Mouse (Mus musculus): Measurements from ENCODE around the gene Adora3. TPM values are rescaled to one million over a fixed set of nuclear protein-coding genes. Genes with fewer than 3 reads are reported as not detected.

Adora3 gene
- total and polyA plus RNA-seq, 2 experiments from 2014 or later: 0.16 to 0.18 TPM

GRCm38 (mm10) chr3:105893941-105894391, 23.3 kb downstream of the Adora3 start:
- no peak overlapping the region for H3K9ac ChIP-seq (replicated peaks; ENCODE audit: low read length)
- no peaks in the 10 kb centered on the region for H3K36me3 ChIP-seq (ENCODE audit: insufficient read depth, low read length)
- no peak for DNase-seq (ENCODE audit: low spot score)
- no peak overlapping the region for H3K4me3 ChIP-seq (ENCODE audit: low read length)
- H3K4me1 ChIP-seq (ENCODE audit: insufficient read depth, low read length): peaks cover 3% of the 10 kb centered on the region; the same call in 1 of the 2 replicates
- no peaks in the 10 kb centered on the region for H3K27me3 ChIP-seq (ENCODE audit: insufficient read depth, low read length)
- ATAC-seq: no peak
- no peak overlapping the region for H3K27ac ChIP-seq
- 61% methylated on average over 6 of the region's 6 CpGs for WGBS
- H3K4me2 ChIP-seq (ENCODE audit: low read depth, low read length): no peak overlapping the region
- H3K9me3 ChIP-seq (ENCODE audit: low read length): no peaks in the 10 kb centered on the region
- TF ChIP-seq CTCF (IDR thresholded peaks at IDR 0.05; ENCODE audit: low read depth): no peak

- peak; percentile 62 for TF ChIP-seq CTCF (IDR thresholded peaks at IDR 0.05; ENCODE audit: low read depth)
- no peaks in the 10 kb centered on the region for H3K9me3 ChIP-seq (ENCODE audit: low read length)
- H3K27me3 ChIP-seq (ENCODE audit: insufficient read depth, low read length): no peaks in the 10 kb centered on the region
- peak; percentile 21; the same call in 1 of the 2 replicates for ATAC-seq
- peaks cover 3% of the 10 kb centered on the region; the same call in 1 of the 2 replicates for H3K4me1 ChIP-seq (ENCODE audit: insufficient read depth, low read length)
- H3K9ac ChIP-seq (replicated peaks; ENCODE audit: low read length): no peak overlapping the region
- H3K4me3 ChIP-seq (ENCODE audit: low read length): no peak overlapping the region
- no peak overlapping the region for H3K4me2 ChIP-seq (ENCODE audit: low read depth, low read length)
- H3K36me3 ChIP-seq (ENCODE audit: insufficient read depth, low read length): no peaks in the 10 kb centered on the region
- 75% methylated on average over 23 of the region's 23 CpGs for WGBS
- peak; percentile 60 for DNase-seq (ENCODE audit: low spot score)
- no peak overlapping the region for H3K27ac ChIP-seq
Measured at GRCm38 (mm10) chr3:105894601-105895592, 24.2 kb downstream of the Adora3 start.

- Histone ChIP-seq H3K27ac (no peak overlapping the region), H3K9me3 (ENCODE audit: low read length) (no peaks in the 10 kb centered on the region), H3K4me3 (ENCODE audit: low read length) (no peak overlapping the region), H3K27me3 (ENCODE audit: insufficient read depth, low read length) (no peaks in the 10 kb centered on the region), H3K4me1 (ENCODE audit: insufficient read depth, low read length) (peaks cover 3% of the 10 kb centered on the region; the same call in 1 of the 2 replicates), H3K4me2 (ENCODE audit: low read depth, low read length) (no peak overlapping the region), H3K9ac (replicated peaks; ENCODE audit: low read length) (no peak overlapping the region), H3K36me3 (ENCODE audit: insufficient read depth, low read length) (no peaks in the 10 kb centered on the region)
- DNase-seq (ENCODE audit: low spot score) (no peak), ATAC-seq (no peak)
- TF ChIP-seq CTCF (IDR thresholded peaks at IDR 0.05; ENCODE audit: low read depth): no peak
- 81% methylated on average over 3 of the region's 3 CpGs for WGBS
Measured at GRCm38 (mm10) chr3:105896811-105897210, 26.2 kb downstream of the Adora3 start.

GRCm38 (mm10) chr3:105898325-105898724, 27.7 kb downstream of the Adora3 start:
- no peak overlapping the region for H3K9ac ChIP-seq (replicated peaks; ENCODE audit: low read length)
- H3K4me3 ChIP-seq (ENCODE audit: low read length): no peak overlapping the region
- H3K4me2 ChIP-seq (ENCODE audit: low read depth, low read length): no peak overlapping the region
- no peaks in the 10 kb centered on the region for H3K27me3 ChIP-seq (ENCODE audit: insufficient read depth, low read length)
- H3K4me1 ChIP-seq (ENCODE audit: insufficient read depth, low read length): peaks cover 3% of the 10 kb centered on the region; the same call in 1 of the 2 replicates
- WGBS: 77% methylated on average over 2 of the region's 2 CpGs
- no peak for DNase-seq (ENCODE audit: low spot score)
- H3K9me3 ChIP-seq (ENCODE audit: low read length): no peaks in the 10 kb centered on the region
- no peaks in the 10 kb centered on the region for H3K36me3 ChIP-seq (ENCODE audit: insufficient read depth, low read length)
- TF ChIP-seq CTCF (IDR thresholded peaks at IDR 0.05; ENCODE audit: low read depth): no peak
- ATAC-seq: no peak
- H3K27ac ChIP-seq: no peak overlapping the region

- H3K27ac ChIP-seq: no peak overlapping the region
- DNase-seq (ENCODE audit: low spot score) (no peak), ATAC-seq (no peak)
- H3K4me2 ChIP-seq (ENCODE audit: low read depth, low read length): no peak overlapping the region
- no peaks in the 10 kb centered on the region for H3K36me3 ChIP-seq (ENCODE audit: insufficient read depth, low read length)
- peaks cover 3% of the 10 kb centered on the region; the same call in 1 of the 2 replicates for H3K4me1 ChIP-seq (ENCODE audit: insufficient read depth, low read length)
- no peak overlapping the region for H3K4me3 ChIP-seq (ENCODE audit: low read length)
- no peaks in the 10 kb centered on the region for H3K9me3 ChIP-seq (ENCODE audit: low read length)
- no peaks in the 10 kb centered on the region for H3K27me3 ChIP-seq (ENCODE audit: insufficient read depth, low read length)
- TF ChIP-seq CTCF (IDR thresholded peaks at IDR 0.05; ENCODE audit: low read depth): no peak
- H3K9ac ChIP-seq (replicated peaks; ENCODE audit: low read length): no peak overlapping the region
- 94% methylated on average over 11 of the region's 11 CpGs for WGBS
Measured at GRCm38 (mm10) chr3:105898861-105899260, 28.2 kb downstream of the Adora3 start.

- DNase-seq (ENCODE audit: low spot score) (peak; percentile 89), ATAC-seq (peak; percentile 82)
- 43% methylated on average over 8 of the region's 8 CpGs for WGBS
- Histone ChIP-seq H3K4me1 (ENCODE audit: insufficient read depth, low read length) (peaks cover 3% of the 10 kb centered on the region; the same call in 1 of the 2 replicates), H3K4me3 (ENCODE audit: low read length) (no peak overlapping the region), H3K27me3 (ENCODE audit: insufficient read depth, low read length) (no peaks in the 10 kb centered on the region), H3K9me3 (ENCODE audit: low read length) (no peaks in the 10 kb centered on the region), H3K36me3 (ENCODE audit: insufficient read depth, low read length) (no peaks in the 10 kb centered on the region), H3K27ac (no peak overlapping the region), H3K9ac (replicated peaks; ENCODE audit: low read length) (no peak overlapping the region), H3K4me2 (ENCODE audit: low read depth, low read length) (no peak overlapping the region)
- TF ChIP-seq CTCF (IDR thresholded peaks at IDR 0.05; ENCODE audit: low read depth): peak; percentile 97
Measured at GRCm38 (mm10) chr3:105899394-105900147, 28.9 kb downstream of the Adora3 start.
